In genomic region chr4:89909622-89910021, GRCm38 (mm10) we compare ENCODE assay signal across 29 mouse cellular contexts.
"Had no signal": no experiment of that assay in that cellular context is flagged by ENCODE, and none has a peak within 500 bp of the region (broad histone marks: within the 10 kb centered on the region; RNA-seq: fewer than 3 reads in every experiment).

No protein-coding gene starts in this region.

- H3K36me3 ChIP-seq: limb, embryonic 10.5 days; limb, embryonic 12.5 days; limb, embryonic 13.5 days; limb, embryonic 15.5 days; liver, embryonic 12.5 days; liver, embryonic 13.5 days; liver, embryonic 15.5 days; lung, embryonic 15.5 days; midbrain, embryonic 10.5 days; midbrain, embryonic 12.5 days; midbrain, embryonic 13.5 days; midbrain, embryonic 15.5 days; neural tube, embryonic 12.5 days had no signal

- H3K4me2 ChIP-seq: limb, embryonic 12.5 days; limb, embryonic 13.5 days; limb, embryonic 15.5 days; liver, embryonic 11.5 days; liver, embryonic 12.5 days; liver, embryonic 13.5 days; liver, embryonic 15.5 days; lung, embryonic 14.5 days; lung, embryonic 15.5 days; midbrain, embryonic 11.5 days; midbrain, embryonic 12.5 days; midbrain, embryonic 13.5 days; midbrain, embryonic 15.5 days; neural tube, embryonic 12.5 days had no signal

- H3K9me3 ChIP-seq: limb, embryonic 10.5 days; limb, embryonic 12.5 days; limb, embryonic 13.5 days; limb, embryonic 15.5 days; liver, embryonic 12.5 days; liver, embryonic 13.5 days; liver, embryonic 15.5 days; lung, embryonic 15.5 days; megakaryocyte, embryonic 14.5 days; midbrain, embryonic 10.5 days; midbrain, embryonic 12.5 days; midbrain, embryonic 13.5 days; midbrain, embryonic 15.5 days; neural tube, embryonic 12.5 days had no signal

- H3K4me1 ChIP-seq: limb, embryonic 10.5 days; limb, embryonic 12.5 days; limb, embryonic 13.5 days; limb, embryonic 15.5 days; liver, embryonic 12.5 days; liver, embryonic 13.5 days; liver, embryonic 15.5 days; lung, embryonic 15.5 days; megakaryocyte, embryonic 14.5 days; midbrain, embryonic 10.5 days; midbrain, embryonic 12.5 days; midbrain, embryonic 13.5 days; midbrain, embryonic 15.5 days; neural tube, embryonic 12.5 days had no signal

- H3K27ac ChIP-seq: limb, embryonic 10.5 days; limb, embryonic 12.5 days; limb, embryonic 13.5 days; limb, embryonic 15.5 days; liver, embryonic 12.5 days; liver, embryonic 13.5 days; liver, embryonic 14.5 days; liver, embryonic 15.5 days; lung, embryonic 15.5 days; macrophage; midbrain, embryonic 10.5 days; midbrain, embryonic 12.5 days; midbrain, embryonic 13.5 days; midbrain, embryonic 15.5 days; neural tube, embryonic 12.5 days had no signal

- H3K9ac ChIP-seq: limb, embryonic 12.5 days; limb, embryonic 13.5 days; limb, embryonic 15.5 days; liver, embryonic 12.5 days; liver, embryonic 13.5 days; liver, embryonic 14.5 days; liver, embryonic 15.5 days; liver, postnatal 0 days; lung, embryonic 14.5 days; lung, embryonic 15.5 days; midbrain, embryonic 12.5 days; midbrain, embryonic 13.5 days; midbrain, embryonic 15.5 days; neural tube, embryonic 12.5 days had no signal

- DNase-seq: left cerebral cortex, postnatal 4 days; liver; liver, embryonic 13.5 days; liver, postnatal 0 days; lung, adult 18-20 months; lung, adult 2 months; lung, embryonic 14.5 days; lung, postnatal 10 days; lung, postnatal 36 days; lung, postnatal 4 days; midbrain, embryonic 14.5 days had no signal

- H3K4me3 ChIP-seq: limb, embryonic 10.5 days; limb, embryonic 12.5 days; limb, embryonic 13.5 days; limb, embryonic 15.5 days; liver, embryonic 12.5 days; liver, embryonic 13.5 days; liver, embryonic 15.5 days; lung, embryonic 15.5 days; megakaryocyte, embryonic 14.5 days; midbrain, embryonic 10.5 days; midbrain, embryonic 12.5 days; midbrain, embryonic 13.5 days; midbrain, embryonic 15.5 days; myocyte; neural tube, embryonic 12.5 days had no signal

- H3K27me3 ChIP-seq: limb, embryonic 12.5 days; limb, embryonic 13.5 days; limb, embryonic 15.5 days; liver, embryonic 12.5 days; liver, embryonic 13.5 days; liver, embryonic 15.5 days; lung, embryonic 15.5 days; megakaryocyte, embryonic 14.5 days; midbrain, embryonic 12.5 days; midbrain, embryonic 13.5 days; midbrain, embryonic 15.5 days; neural tube, embryonic 12.5 days had no signal
